Mouse (Mus musculus) large intestine, adult 2 months (tissue): ENCODE data around the gene F930015N05Rik. TPM values are rescaled to one million over a fixed set of nuclear protein-coding genes. Genes with fewer than 3 reads are reported as not detected.

Experiments used
- DNase-seq: peaks from one replicate; pipeline ENCODE4 v3.0.0-alpha.2; 2012; ENCODE audit warnings: low read depth, low spot score
- WGBS: fragments of 180-500 bp; shearing (Covaris S2); methylation state at CpG from one replicate; pipeline ENCODE4 v1.1.7; 2018; 5-methylcytosine and 5-hydroxymethylcytosine counted together
- polyA plus RNA-seq: library from polyadenylated mRNA; depleted of rRNA; stranded (reverse); fragments of >200 nt; gene quantifications from 2 replicates; pipeline ENCODE4 v1.2.3, GENCODE M21; 2012; rRNA removed

Gene F930015N05Rik
- polyA plus RNA-seq, 1 experiment = 0.11 TPM

DNA sequence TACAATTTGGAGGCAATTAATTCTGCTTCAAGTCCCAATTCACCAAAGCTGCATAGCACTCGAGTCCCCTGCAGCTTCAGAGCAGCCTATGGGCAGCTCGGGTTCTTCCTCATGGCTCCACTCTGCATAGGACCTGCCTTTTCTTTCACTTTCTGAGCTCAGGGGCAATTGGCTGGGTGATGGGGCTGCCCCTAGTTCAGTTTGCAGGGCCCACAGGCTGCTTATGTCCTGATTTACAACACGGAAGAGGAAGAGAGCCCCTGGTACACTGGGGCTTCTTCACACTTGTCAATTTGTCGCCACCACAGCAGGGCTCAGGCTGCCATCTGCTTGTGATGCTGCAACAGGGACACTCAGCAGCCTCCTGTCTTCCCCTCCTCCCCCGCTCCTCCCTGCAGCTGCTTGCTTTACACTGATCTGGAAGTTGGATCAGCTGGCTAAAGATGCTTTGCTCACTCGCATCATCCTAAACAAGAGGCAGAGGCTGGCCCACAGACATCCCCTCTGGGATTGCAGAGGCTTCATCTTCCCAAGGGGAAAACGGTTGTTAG lies 40.0 kb downstream of the F930015N05Rik start:
- no peak for DNase-seq
- WGBS = 30% methylated on average over 7 of the region's 7 CpGs

DNA sequence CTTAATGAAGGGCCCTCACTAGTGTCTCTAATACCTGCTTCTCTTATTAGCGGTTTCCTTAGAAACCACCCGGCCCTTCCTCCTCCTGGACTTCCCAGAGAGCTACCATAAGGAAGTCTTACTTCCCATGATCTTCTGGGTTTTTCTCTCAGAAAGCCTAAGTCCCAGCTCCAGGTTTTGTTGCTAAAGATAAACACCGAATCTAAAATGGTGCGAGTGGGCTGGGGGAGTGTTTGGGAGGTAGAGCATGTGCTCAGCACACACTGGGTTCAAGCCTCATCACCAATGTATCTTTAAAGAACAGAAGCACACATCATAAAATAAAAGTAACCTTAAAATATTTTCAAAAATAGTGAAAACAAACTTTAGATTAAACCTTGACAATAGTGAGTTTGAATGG lies 50.1 kb downstream of the F930015N05Rik start:
- no peak for DNase-seq
- 89% methylated on average over 4 of the region's 4 CpGs for whole genome bisulfite sequencing

Other genes starting within 250 kb of the F930015N05Rik start
- gene Hs3st3a1, start 1.3 kb downstream of the F930015N05Rik start, polyA plus RNA-seq = 0.32 TPM in 2 replicates